Mouse (Mus musculus): ENCODE measurements around the gene Rac3. TPM values are rescaled to one million over a fixed set of nuclear protein-coding genes. Genes with fewer than 3 reads are reported as not detected.
A peak's percentile ranks its signal among the peaks of the same experiment; 100 is the strongest.

Gene Rac3
- polyA plus RNA-seq, 1 experiment, result 16.6 TPM

DNA sequence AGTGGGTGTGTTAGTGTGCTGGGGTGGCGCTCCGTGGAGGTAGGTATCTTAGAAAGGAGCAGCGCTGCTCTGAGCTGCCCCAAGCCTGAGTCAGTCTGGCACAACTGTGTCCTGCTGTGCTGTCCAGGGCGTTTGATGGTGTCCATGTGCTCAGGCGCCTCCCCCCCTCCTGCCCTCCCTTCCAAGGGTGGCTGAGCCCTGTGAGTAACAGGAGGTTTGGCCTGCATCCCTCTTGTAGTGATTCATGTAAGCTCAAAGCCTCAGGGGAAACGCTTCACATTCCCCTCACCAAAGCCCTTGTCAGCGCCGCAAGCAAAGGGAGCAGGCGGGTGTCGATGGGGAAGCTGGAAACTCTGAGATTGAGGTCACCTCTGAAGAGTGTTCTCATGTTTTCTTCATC, 23.5 kb upstream of the Rac3 start:
- H3K9me3 ChIP-seq (replicated peaks; ENCODE audit: control insufficient read depth, insufficient read depth, low read length, poor library complexity, severe bottlenecking), result no peaks in the 10 kb centered on the region; the same call in 1 of the 2 replicates
- no peak for TF ChIP-seq POLR2A (IDR thresholded peaks at IDR 0.05; ENCODE audit: insufficient read depth, low read length)
- no peak for TF ChIP-seq CTCF (IDR thresholded peaks at IDR 0.05; ENCODE audit: low read depth, low read length)
- no peak for TF ChIP-seq EP300 (IDR thresholded peaks at IDR 0.05; ENCODE audit: insufficient read depth, low read depth, low read length)
- no peak overlapping the region for H3K27ac ChIP-seq (ENCODE audit: insufficient read depth, low read length)
- no peak overlapping the region for H3K9ac ChIP-seq (ENCODE audit: low read depth, poor library complexity, severe bottlenecking)
- no peaks in the 10 kb centered on the region for H3K4me1 ChIP-seq (ENCODE audit: control insufficient read depth, insufficient read depth, low read length)
- 0 out of 2 replicates have a peak, but pooled peaks cover 2% of the 10 kb centered on the region for H3K36me3 ChIP-seq (ENCODE audit: control insufficient read depth, insufficient read depth, low read length, poor library complexity, severe bottlenecking)
- H3K4me3 ChIP-seq (ENCODE audit: low read depth, low read length), result no peak overlapping the region
- no peaks in the 10 kb centered on the region for H3K27me3 ChIP-seq (ENCODE audit: control insufficient read depth, insufficient read depth, low read length, poor library complexity, severe bottlenecking)

GRCm38 (mm10) chr11:120703696-120704454, 17.4 kb upstream of the Rac3 start:
- Histone ChIP-seq H3K4me1 (ENCODE audit: control insufficient read depth, insufficient read depth, low read length) (peaks cover 25% of the 10 kb centered on the region), H3K36me3 (ENCODE audit: control insufficient read depth, insufficient read depth, low read length, poor library complexity, severe bottlenecking) (no peaks in the 10 kb centered on the region), H3K9me3 (replicated peaks; ENCODE audit: control insufficient read depth, insufficient read depth, low read length, poor library complexity, severe bottlenecking) (no peaks in the 10 kb centered on the region), H3K4me3 (ENCODE audit: low read depth, low read length) (no peak overlapping the region), H3K27me3 (ENCODE audit: control insufficient read depth, insufficient read depth, low read length, poor library complexity, severe bottlenecking) (no peaks in the 10 kb centered on the region), H3K9ac (ENCODE audit: low read depth, poor library complexity, severe bottlenecking) (0 out of 2 replicates have a peak overlapping the region, but pooled peaks have one; percentile 8), H3K27ac (ENCODE audit: insufficient read depth, low read length) (0 out of 2 replicates have a peak overlapping the region, but pooled peaks have one; percentile 13)
- TF ChIP-seq CTCF (IDR thresholded peaks at IDR 0.05; ENCODE audit: low read depth, low read length), result no peak
- TF ChIP-seq EP300 (IDR thresholded peaks at IDR 0.05; ENCODE audit: insufficient read depth, low read depth, low read length), result no peak
- no peak for TF ChIP-seq POLR2A (IDR thresholded peaks at IDR 0.05; ENCODE audit: insufficient read depth, low read length)

DNA sequence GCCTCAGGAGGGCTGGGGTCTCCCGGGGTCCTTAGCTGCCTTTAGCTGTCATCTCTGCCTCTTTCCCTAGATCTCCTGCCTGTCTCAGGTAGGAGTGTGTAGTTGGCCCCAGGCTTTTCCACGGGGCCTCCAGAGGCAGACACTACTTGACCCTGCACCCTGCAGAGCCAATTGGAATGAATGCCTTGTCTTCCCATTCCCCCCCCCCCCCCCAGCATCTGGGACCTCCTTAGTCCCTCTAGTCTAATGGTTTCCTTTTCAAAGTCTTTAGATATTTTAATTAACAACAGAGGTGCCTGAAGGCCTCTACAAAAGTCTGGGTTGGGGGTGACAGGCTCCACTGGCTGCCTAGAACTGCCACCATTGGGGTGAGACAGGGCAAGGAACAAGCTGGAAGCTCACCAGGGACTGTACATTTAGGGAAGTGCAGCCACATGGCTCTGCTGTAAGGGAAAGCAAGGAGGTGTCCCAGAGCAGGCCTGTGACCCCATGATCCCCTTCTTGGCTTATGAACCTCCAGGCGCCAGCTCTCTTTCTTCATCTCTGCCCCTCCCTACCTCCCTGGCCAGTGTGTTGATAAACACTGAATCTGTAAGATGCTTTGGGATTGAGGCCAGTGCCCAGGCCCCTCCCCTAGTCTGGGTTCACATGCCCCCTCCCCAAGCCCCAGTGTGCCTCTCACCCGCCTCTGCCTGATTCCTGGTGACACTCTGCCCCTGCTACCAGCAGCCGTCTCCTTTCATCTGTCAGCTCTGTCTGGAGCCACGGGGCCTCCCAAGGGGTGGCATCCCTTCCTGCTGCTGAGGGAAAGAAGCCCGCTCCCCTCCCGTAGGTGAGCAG, 16.6 kb upstream of the Rac3 start:
- TF ChIP-seq CTCF (IDR thresholded peaks at IDR 0.05; ENCODE audit: low read depth, low read length), result no peak
- 0 out of 2 replicates have a peak, but pooled peaks have one; percentile 5 for TF ChIP-seq EP300 (IDR thresholded peaks at IDR 0.05; ENCODE audit: insufficient read depth, low read depth, low read length)
- Histone ChIP-seq H3K9me3 (replicated peaks; ENCODE audit: control insufficient read depth, insufficient read depth, low read length, poor library complexity, severe bottlenecking) (no peaks in the 10 kb centered on the region), H3K4me1 (ENCODE audit: control insufficient read depth, insufficient read depth, low read length) (peaks cover 25% of the 10 kb centered on the region), H3K36me3 (ENCODE audit: control insufficient read depth, insufficient read depth, low read length, poor library complexity, severe bottlenecking) (no peaks in the 10 kb centered on the region), H3K27me3 (ENCODE audit: control insufficient read depth, insufficient read depth, low read length, poor library complexity, severe bottlenecking) (no peaks in the 10 kb centered on the region), H3K9ac (ENCODE audit: low read depth, poor library complexity, severe bottlenecking) (0 out of 2 replicates have a peak overlapping the region, but pooled peaks have one; percentile 8), H3K4me3 (ENCODE audit: low read depth, low read length) (no peak overlapping the region), H3K27ac (ENCODE audit: insufficient read depth, low read length) (0 out of 2 replicates have a peak overlapping the region, but pooled peaks have one; percentile 13)

DNA sequence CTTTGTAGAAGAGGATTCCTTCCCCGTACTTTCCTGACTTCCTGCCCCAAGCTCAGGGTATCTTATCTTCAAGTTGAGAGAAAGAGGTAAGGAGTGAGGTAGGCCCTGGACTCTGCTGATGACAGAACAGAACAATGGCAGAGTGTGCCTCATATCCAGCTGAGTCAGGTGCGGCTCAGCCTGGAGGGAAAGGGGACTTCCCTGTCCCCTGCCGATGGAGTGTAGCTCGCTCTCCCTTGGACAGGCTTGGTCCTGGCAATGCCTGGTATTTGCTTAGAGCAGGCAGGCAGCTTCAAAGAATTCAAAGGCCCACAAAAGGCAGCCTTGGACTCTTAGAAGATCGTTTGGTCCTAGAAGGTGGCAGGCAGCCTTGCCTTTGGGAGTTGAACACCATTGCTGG, 15.2 kb upstream of the Rac3 start:
- peaks cover 3% of the 10 kb centered on the region; the same call in 1 of the 2 replicates for H3K36me3 ChIP-seq (ENCODE audit: control insufficient read depth, insufficient read depth, low read length, poor library complexity, severe bottlenecking)
- no peak overlapping the region for H3K9ac ChIP-seq (ENCODE audit: low read depth, poor library complexity, severe bottlenecking)

DNA sequence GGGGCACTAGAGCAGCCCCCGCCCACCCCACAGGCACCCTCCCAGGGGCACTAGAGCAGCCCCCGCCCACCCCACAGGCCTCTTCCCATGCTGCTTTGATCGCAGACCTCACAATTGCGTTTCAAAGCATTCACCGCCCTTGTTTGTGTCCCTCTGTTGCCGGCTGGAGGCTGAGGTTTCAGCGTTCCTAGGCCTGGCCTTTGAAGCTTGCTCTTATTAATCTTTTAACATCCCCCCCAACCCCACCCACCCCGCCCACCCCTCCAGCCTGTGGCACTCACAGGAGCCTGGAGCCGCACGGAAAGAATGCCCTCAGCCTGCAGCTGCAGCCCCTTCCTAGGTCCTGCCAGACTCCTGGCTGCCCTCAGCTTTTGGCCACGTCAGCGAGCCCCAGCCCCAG, 14.0 kb upstream of the Rac3 start:
- H3K4me3 ChIP-seq (ENCODE audit: low read depth, low read length), result no peak overlapping the region
- H3K4me1 ChIP-seq (ENCODE audit: control insufficient read depth, insufficient read depth, low read length), result peaks cover 25% of the 10 kb centered on the region
- TF ChIP-seq CTCF (IDR thresholded peaks at IDR 0.05; ENCODE audit: low read depth, low read length), result no peak
- no peak for TF ChIP-seq POLR2A (IDR thresholded peaks at IDR 0.05; ENCODE audit: insufficient read depth, low read length)
- TF ChIP-seq EP300 (IDR thresholded peaks at IDR 0.05; ENCODE audit: insufficient read depth, low read depth, low read length), result no peak
- no peak overlapping the region; the same call in 1 of the 2 replicates for H3K9ac ChIP-seq (ENCODE audit: low read depth, poor library complexity, severe bottlenecking)
- H3K36me3 ChIP-seq (ENCODE audit: control insufficient read depth, insufficient read depth, low read length, poor library complexity, severe bottlenecking), result peaks cover 3% of the 10 kb centered on the region; the same call in 1 of the 2 replicates
- H3K27me3 ChIP-seq (ENCODE audit: control insufficient read depth, insufficient read depth, low read length, poor library complexity, severe bottlenecking), result no peaks in the 10 kb centered on the region
- no peak overlapping the region for H3K27ac ChIP-seq (ENCODE audit: insufficient read depth, low read length)
- no peaks in the 10 kb centered on the region for H3K9me3 ChIP-seq (replicated peaks; ENCODE audit: control insufficient read depth, insufficient read depth, low read length, poor library complexity, severe bottlenecking)

More for the DNA sequence above, 15.2 kb upstream of the Rac3 start:
- TF ChIP-seq EP300 (IDR thresholded peaks at IDR 0.05; ENCODE audit: insufficient read depth, low read depth, low read length) (no peak), CTCF (IDR thresholded peaks at IDR 0.05; ENCODE audit: low read depth, low read length) (no peak), POLR2A (IDR thresholded peaks at IDR 0.05; ENCODE audit: insufficient read depth, low read length) (no peak)
- H3K27ac ChIP-seq (ENCODE audit: insufficient read depth, low read length), result no peak overlapping the region
- H3K4me1 ChIP-seq (ENCODE audit: control insufficient read depth, insufficient read depth, low read length), result peaks cover 25% of the 10 kb centered on the region
- H3K9me3 ChIP-seq (replicated peaks; ENCODE audit: control insufficient read depth, insufficient read depth, low read length, poor library complexity, severe bottlenecking), result no peaks in the 10 kb centered on the region
- H3K4me3 ChIP-seq (ENCODE audit: low read depth, low read length), result no peak overlapping the region
- H3K27me3 ChIP-seq (ENCODE audit: control insufficient read depth, insufficient read depth, low read length, poor library complexity, severe bottlenecking), result no peaks in the 10 kb centered on the region
